Mouse (Mus musculus): ENCODE data around the gene Gm11733. TPM values are rescaled to one million over a fixed set of nuclear protein-coding genes. Genes with fewer than 3 reads are reported as not detected.
"Not testable (repeated sequence)": the region's sequence is repeated elsewhere in the genome, so short reads cannot be mapped to it uniquely, and the experiment has no call there.

Gene Gm11733
- polyA plus RNA-seq, 1 experiment from 2014 or later: 0.13 TPM

- Histone ChIP-seq H3K4me3 (ENCODE audit: low read depth, low read length) (no peak overlapping the region), H3K4me2 (no peak overlapping the region), H3K9me3 (replicated peaks; ENCODE audit: control insufficient read depth, low read length) (no peaks in the 10 kb centered on the region), H3K9ac (ENCODE audit: low read depth, low read length) (no peak overlapping the region), H3K36me3 (ENCODE audit: control insufficient read depth, insufficient read depth, low read length) (no peaks in the 10 kb centered on the region), H3K4me1 (ENCODE audit: control insufficient read depth, insufficient read depth, low read length) (0 out of 2 replicates have a peak, but pooled peaks cover 3% of the 10 kb centered on the region), H3K27me3 (ENCODE audit: control insufficient read depth, insufficient read depth, low read length) (peaks cover 47% of the 10 kb centered on the region), H3K27ac (ENCODE audit: low read depth, low read length) (no peak overlapping the region)
- 3% methylated on average over 8 of the region's 8 CpGs for WGBS (ENCODE audit: insufficient replicate concordance)
- ATAC-seq (replicated peaks; ENCODE audit: insufficient number of reproducible peaks, low FRiP score, low TSS enrichment): no peak
Observed at GRCm38 (mm10) chr11:117459148-117459547, 25.0 kb upstream of the Gm11733 start.

GRCm38 (mm10) chr11:117462202-117462864 is 21.8 kb upstream of the Gm11733 start:
- H3K9ac ChIP-seq (ENCODE audit: low read depth, low read length): no peak overlapping the region
- H3K27me3 ChIP-seq (ENCODE audit: control insufficient read depth, insufficient read depth, low read length): peaks cover 45% of the 10 kb centered on the region

GRCm38 (mm10) chr11:117463416-117463815 is 20.8 kb upstream of the Gm11733 start:
- not testable (repeated sequence) for H3K36me3 ChIP-seq (ENCODE audit: control insufficient read depth, insufficient read depth, low read length); H3K9me3 ChIP-seq (replicated peaks; ENCODE audit: control insufficient read depth, low read length); H3K4me3 ChIP-seq (ENCODE audit: low read depth, low read length); ATAC-seq (replicated peaks; ENCODE audit: insufficient number of reproducible peaks, low FRiP score, low TSS enrichment); H3K4me2 ChIP-seq; H3K4me1 ChIP-seq (ENCODE audit: control insufficient read depth, insufficient read depth, low read length); H3K27ac ChIP-seq (ENCODE audit: low read depth, low read length); H3K9ac ChIP-seq (ENCODE audit: low read depth, low read length)
- peaks cover 44% of the 10 kb centered on the region for H3K27me3 ChIP-seq (ENCODE audit: control insufficient read depth, insufficient read depth, low read length)
- 74% methylated on average over 4 of the region's 4 CpGs for WGBS (ENCODE audit: insufficient replicate concordance)

More at GRCm38 (mm10) chr11:117462202-117462864, 21.8 kb upstream of the Gm11733 start:
- no peaks in the 10 kb centered on the region for H3K9me3 ChIP-seq (replicated peaks; ENCODE audit: control insufficient read depth, low read length)
- peak overlapping the region; percentile 23; the same call in 1 of the 2 replicates for H3K4me2 ChIP-seq
- no peak overlapping the region for H3K27ac ChIP-seq (ENCODE audit: low read depth, low read length)
- no peak for ATAC-seq (replicated peaks; ENCODE audit: insufficient number of reproducible peaks, low FRiP score, low TSS enrichment)
- no peaks in the 10 kb centered on the region for H3K4me1 ChIP-seq (ENCODE audit: control insufficient read depth, insufficient read depth, low read length)
- no peak overlapping the region for H3K4me3 ChIP-seq (ENCODE audit: low read depth, low read length)
- no peaks in the 10 kb centered on the region for H3K36me3 ChIP-seq (ENCODE audit: control insufficient read depth, insufficient read depth, low read length)
- 10% methylated on average over 16 of the region's 16 CpGs for WGBS (ENCODE audit: insufficient replicate concordance)

- H3K27ac ChIP-seq (ENCODE audit: low read depth, low read length): no peak overlapping the region
Observed at GRCm38 (mm10) chr11:117466292-117466691, 17.9 kb upstream of the Gm11733 start.

GRCm38 (mm10) chr11:117466911-117467310 is 17.3 kb upstream of the Gm11733 start:
- H3K9me3 ChIP-seq (replicated peaks; ENCODE audit: control insufficient read depth, low read length): no peaks in the 10 kb centered on the region
- no peak overlapping the region for H3K9ac ChIP-seq (ENCODE audit: low read depth, low read length)
- ATAC-seq (replicated peaks; ENCODE audit: insufficient number of reproducible peaks, low FRiP score, low TSS enrichment): no peak
- no peak overlapping the region for H3K4me2 ChIP-seq
- H3K27me3 ChIP-seq (ENCODE audit: control insufficient read depth, insufficient read depth, low read length): peaks cover 15% of the 10 kb centered on the region
- no peaks in the 10 kb centered on the region for H3K36me3 ChIP-seq (ENCODE audit: control insufficient read depth, insufficient read depth, low read length)
- 83% methylated on average over 7 of the region's 7 CpGs for WGBS (ENCODE audit: insufficient replicate concordance)
- H3K27ac ChIP-seq (ENCODE audit: low read depth, low read length): no peak overlapping the region
- no peak overlapping the region for H3K4me3 ChIP-seq (ENCODE audit: low read depth, low read length)
- H3K4me1 ChIP-seq (ENCODE audit: control insufficient read depth, insufficient read depth, low read length): no peaks in the 10 kb centered on the region

More at GRCm38 (mm10) chr11:117466292-117466691, 17.9 kb upstream of the Gm11733 start:
- no peaks in the 10 kb centered on the region for H3K9me3 ChIP-seq (replicated peaks; ENCODE audit: control insufficient read depth, low read length)
- H3K9ac ChIP-seq (ENCODE audit: low read depth, low read length): no peak overlapping the region
- no peaks in the 10 kb centered on the region for H3K36me3 ChIP-seq (ENCODE audit: control insufficient read depth, insufficient read depth, low read length)
- H3K4me1 ChIP-seq (ENCODE audit: control insufficient read depth, insufficient read depth, low read length): no peaks in the 10 kb centered on the region
- no peak for ATAC-seq (replicated peaks; ENCODE audit: insufficient number of reproducible peaks, low FRiP score, low TSS enrichment)
- no peak overlapping the region for H3K4me3 ChIP-seq (ENCODE audit: low read depth, low read length)
- peaks cover 20% of the 10 kb centered on the region for H3K27me3 ChIP-seq (ENCODE audit: control insufficient read depth, insufficient read depth, low read length)
- no peak overlapping the region for H3K4me2 ChIP-seq
- WGBS (ENCODE audit: insufficient replicate concordance): 13% methylated on average over 5 of the region's 5 CpGs

GRCm38 (mm10) chr11:117468585-117469363 is 15.4 kb upstream of the Gm11733 start:
- ATAC-seq (replicated peaks; ENCODE audit: insufficient number of reproducible peaks, low FRiP score, low TSS enrichment): no peak
- no peak overlapping the region for H3K9ac ChIP-seq (ENCODE audit: low read depth, low read length)
- WGBS (ENCODE audit: insufficient replicate concordance): 55% methylated on average over 6 of the region's 6 CpGs

GRCm38 (mm10) chr11:117469724-117470123 is 14.4 kb upstream of the Gm11733 start:
- Histone ChIP-seq H3K27ac (ENCODE audit: low read depth, low read length) (no peak overlapping the region), H3K9me3 (replicated peaks; ENCODE audit: control insufficient read depth, low read length) (no peaks in the 10 kb centered on the region), H3K4me3 (ENCODE audit: low read depth, low read length) (no peak overlapping the region), H3K4me2 (no peak overlapping the region), H3K4me1 (ENCODE audit: control insufficient read depth, insufficient read depth, low read length) (no peaks in the 10 kb centered on the region), H3K27me3 (ENCODE audit: control insufficient read depth, insufficient read depth, low read length) (peaks cover 6% of the 10 kb centered on the region; the same call in 1 of the 2 replicates), H3K36me3 (ENCODE audit: control insufficient read depth, insufficient read depth, low read length) (no peaks in the 10 kb centered on the region), H3K9ac (ENCODE audit: low read depth, low read length) (no peak overlapping the region)
- ATAC-seq (replicated peaks; ENCODE audit: insufficient number of reproducible peaks, low FRiP score, low TSS enrichment): no peak
- 76% methylated on average over 5 of the region's 5 CpGs for WGBS (ENCODE audit: insufficient replicate concordance)

More at GRCm38 (mm10) chr11:117468585-117469363, 15.4 kb upstream of the Gm11733 start:
- Histone ChIP-seq H3K27me3 (ENCODE audit: control insufficient read depth, insufficient read depth, low read length) (peaks cover 6% of the 10 kb centered on the region; the same call in 1 of the 2 replicates), H3K9me3 (replicated peaks; ENCODE audit: control insufficient read depth, low read length) (no peaks in the 10 kb centered on the region), H3K4me3 (ENCODE audit: low read depth, low read length) (no peak overlapping the region), H3K4me1 (ENCODE audit: control insufficient read depth, insufficient read depth, low read length) (no peaks in the 10 kb centered on the region), H3K4me2 (no peak overlapping the region; the same call in 1 of the 2 replicates), H3K27ac (ENCODE audit: low read depth, low read length) (no peak overlapping the region), H3K36me3 (ENCODE audit: control insufficient read depth, insufficient read depth, low read length) (no peaks in the 10 kb centered on the region)

- no peak overlapping the region for H3K4me3 ChIP-seq (ENCODE audit: low read depth, low read length)
- no peak overlapping the region for H3K9ac ChIP-seq (ENCODE audit: low read depth, low read length)
- H3K4me2 ChIP-seq: no peak overlapping the region
- no peaks in the 10 kb centered on the region for H3K9me3 ChIP-seq (replicated peaks; ENCODE audit: control insufficient read depth, low read length)
- WGBS (ENCODE audit: insufficient replicate concordance): 73% methylated on average over 12 of the region's 12 CpGs
- no peak for ATAC-seq (replicated peaks; ENCODE audit: insufficient number of reproducible peaks, low FRiP score, low TSS enrichment)
- H3K4me1 ChIP-seq (ENCODE audit: control insufficient read depth, insufficient read depth, low read length): 0 out of 2 replicates have a peak, but pooled peaks cover under 1% of the 10 kb centered on the region
- no peak overlapping the region for H3K27ac ChIP-seq (ENCODE audit: low read depth, low read length)
- H3K27me3 ChIP-seq (ENCODE audit: control insufficient read depth, insufficient read depth, low read length): peaks cover 6% of the 10 kb centered on the region; the same call in 1 of the 2 replicates
- no peaks in the 10 kb centered on the region for H3K36me3 ChIP-seq (ENCODE audit: control insufficient read depth, insufficient read depth, low read length)
Observed at GRCm38 (mm10) chr11:117470586-117471195, 13.5 kb upstream of the Gm11733 start.

All from heart, embryonic 11.5 days (tissue).